Mouse (Mus musculus) heart, embryonic 12.5 days (tissue): ENCODE results near the gene Ptprc. TPM values are rescaled to one million over a fixed set of nuclear protein-coding genes. Genes with fewer than 3 reads are reported as not detected.

ENCODE experiments used
- ATAC-seq: fragments of 200-750 bp; cut with Nextera tagmentation; 2 replicates; pipeline ENCODE4 v1.8.0; 2017; ENCODE audit warnings: moderate TSS enrichment, moderate library complexity; ENCODE audit not compliant: insufficient number of reproducible peaks, low FRiP score
- H3K27ac ChIP-seq: fragments of 300-500 bp; sonication (generic); 2 replicates; pipeline ENCODE4 v1.5.1; 2016; ENCODE audit warnings: mild to moderate bottlenecking, moderate library complexity; ENCODE audit not compliant: poor library complexity, severe bottlenecking
- H3K27me3 ChIP-seq: fragments of 300-500 bp; sonication (generic); replicated peaks from 2 replicates; pipeline ENCODE4 v1.6.1; 2016; ENCODE audit warnings: mild to moderate bottlenecking, moderate library complexity
- H3K36me3 ChIP-seq: fragments of 300-500 bp; sonication (generic); 2 replicates; pipeline ENCODE4 v1.6.1; 2016; ENCODE audit warnings: mild to moderate bottlenecking, moderate library complexity
- H3K4me1 ChIP-seq: fragments of 300-500 bp; sonication (generic); replicated peaks from 2 replicates; pipeline ENCODE4 v1.6.1; 2016; ENCODE audit warnings: mild to moderate bottlenecking
- H3K4me2 ChIP-seq: fragments of 300-500 bp; sonication (generic); 2 replicates; pipeline ENCODE4 v1.6.1; 2016; ENCODE audit warnings: mild to moderate bottlenecking, moderate library complexity
- H3K4me3 ChIP-seq: fragments of 300-500 bp; sonication (generic); 2 replicates; pipeline ENCODE4 v1.5.1; 2016; ENCODE audit warnings: mild to moderate bottlenecking
- H3K9ac ChIP-seq: fragments of 300-500 bp; sonication (generic); 2 replicates; pipeline ENCODE4 v1.6.1; 2016; ENCODE audit warnings: mild to moderate bottlenecking, moderate library complexity
- H3K9me3 ChIP-seq: fragments of 300-500 bp; sonication (generic); replicated peaks from 2 replicates; pipeline ENCODE4 v1.6.1; 2016; ENCODE audit warnings: mild to moderate bottlenecking, moderate library complexity
- WGBS: fragments of 180-500 bp; shearing (Covaris S2); methylation state at CpG from one replicate; pipeline ENCODE4 v1.1.7; 2016; 5-methylcytosine and 5-hydroxymethylcytosine counted together
- polyA plus RNA-seq: library from polyadenylated mRNA; unstranded; fragments of >200 nt; fragmentation: Nextera tagmentation; extraction: Ambion mirVana; gene quantifications from 2 replicates; pipeline ENCODE4 v1.2.1, GENCODE M21; 2016

Gene Ptprc
- polyA plus RNA-seq, 1 experiment from 2014 or later: 0.83 TPM

DNA sequence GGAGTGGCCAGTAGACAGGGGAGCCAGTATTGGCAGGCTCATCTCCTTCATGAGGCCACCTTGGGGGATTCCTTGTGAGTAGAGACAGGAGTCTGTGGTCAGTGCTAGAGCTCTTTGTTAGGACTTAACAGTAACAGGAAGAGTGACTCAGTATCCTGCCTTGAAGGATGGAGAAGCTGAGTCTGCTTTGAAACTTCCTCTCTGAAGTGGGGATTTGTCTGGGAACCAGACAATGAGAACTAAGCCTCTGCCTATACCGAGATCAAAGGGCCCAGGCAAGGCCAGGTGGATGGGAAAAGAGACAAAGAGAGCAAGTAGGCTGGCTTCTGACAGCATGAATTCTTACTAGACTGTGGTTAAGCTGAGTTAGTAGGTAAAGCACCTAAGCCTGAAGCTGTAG lies 136.3 kb downstream of the Ptprc start:
- 63% methylated on average over 1 of the region's 1 CpGs for WGBS
- Histone ChIP-seq H3K36me3 (no peaks in the 10 kb centered on the region), H3K27me3 (no peaks in the 10 kb centered on the region), H3K9ac (no peak overlapping the region), H3K4me2 (no peak overlapping the region), H3K27ac (no peak overlapping the region), H3K9me3 (no peaks in the 10 kb centered on the region), H3K4me3 (no peak overlapping the region), H3K4me1 (peaks cover 2% of the 10 kb centered on the region)
- ATAC-seq: no peak

DNA sequence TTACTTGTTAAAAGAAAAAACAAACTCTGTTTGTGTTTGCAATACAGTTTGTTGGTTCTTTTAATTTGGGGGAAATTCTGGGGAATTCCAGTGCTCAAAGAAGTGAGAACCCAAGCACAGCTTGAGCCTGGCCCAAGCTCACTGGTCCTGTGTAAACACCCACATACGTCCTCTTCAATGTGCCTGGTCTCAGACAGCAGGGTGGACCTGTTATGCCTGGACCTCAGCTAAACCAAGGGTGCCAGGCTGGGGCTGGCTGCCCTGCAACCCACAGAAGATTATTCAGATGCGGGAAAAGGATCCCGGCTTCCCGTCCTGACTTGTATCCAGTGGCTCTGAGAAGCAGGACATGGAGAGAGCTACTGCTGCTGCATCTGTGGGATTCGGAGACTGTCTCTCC lies 138.0 kb downstream of the Ptprc start:
- H3K9me3 ChIP-seq: no peaks in the 10 kb centered on the region
- no peaks in the 10 kb centered on the region for H3K36me3 ChIP-seq
- no peaks in the 10 kb centered on the region for H3K4me1 ChIP-seq
- ATAC-seq: no peak
- no peak overlapping the region for H3K4me2 ChIP-seq
- WGBS: 54% methylated on average over 5 of the region's 5 CpGs
- H3K27me3 ChIP-seq: no peaks in the 10 kb centered on the region
- no peak overlapping the region for H3K9ac ChIP-seq
- no peak overlapping the region for H3K4me3 ChIP-seq
- no peak overlapping the region for H3K27ac ChIP-seq

DNA sequence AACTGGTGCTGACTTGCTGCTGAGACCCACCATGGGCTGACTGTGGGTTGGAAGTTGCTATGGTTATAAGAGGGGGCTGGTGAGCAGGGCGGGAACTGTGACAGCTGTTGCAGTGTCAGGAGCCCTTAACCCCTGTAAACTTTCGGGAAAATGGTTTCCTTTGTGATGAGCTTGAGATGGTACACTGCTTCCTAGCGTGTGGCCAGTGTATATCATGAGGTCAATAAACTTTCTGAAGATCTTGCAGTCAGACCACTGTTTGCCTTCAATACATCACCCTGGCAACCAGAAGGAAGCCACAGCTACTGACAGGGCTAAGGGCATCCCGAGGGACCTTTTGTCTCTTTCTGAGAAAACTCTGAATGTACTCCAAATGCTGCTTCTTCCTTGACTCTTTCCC lies 145.9 kb downstream of the Ptprc start:
- H3K4me2 ChIP-seq: no peak overlapping the region
- H3K9me3 ChIP-seq: no peaks in the 10 kb centered on the region
- H3K27me3 ChIP-seq: no peaks in the 10 kb centered on the region
- H3K9ac ChIP-seq: no peak overlapping the region
- H3K4me3 ChIP-seq: no peak overlapping the region
- ATAC-seq: no peak
- no peak overlapping the region for H3K27ac ChIP-seq
- H3K4me1 ChIP-seq: no peaks in the 10 kb centered on the region
- H3K36me3 ChIP-seq: no peaks in the 10 kb centered on the region
- 65% methylated on average over 4 of the region's 4 CpGs for WGBS

DNA sequence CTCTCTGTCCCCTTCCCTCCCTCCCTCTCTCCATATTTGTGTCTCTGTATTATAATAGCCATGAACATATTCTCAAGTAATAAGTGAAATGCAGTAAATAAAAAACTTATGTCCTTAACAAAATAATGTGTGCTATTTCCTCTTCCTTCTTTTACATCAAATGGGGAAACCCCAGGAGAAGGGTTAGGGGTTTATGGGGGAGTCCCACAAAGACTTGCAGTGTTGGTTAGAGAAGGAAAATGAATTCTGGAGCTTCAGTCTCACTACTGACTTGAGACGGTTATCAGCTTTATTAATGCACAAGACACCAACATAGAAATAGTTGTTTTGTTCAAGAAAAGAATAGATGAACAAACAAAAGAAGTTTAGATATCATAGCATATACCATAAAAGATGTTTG lies 150.2 kb downstream of the Ptprc start:
- no peak for ATAC-seq
- no peak overlapping the region for H3K27ac ChIP-seq
- no peaks in the 10 kb centered on the region for H3K9me3 ChIP-seq
- WGBS: 88% methylated on average over 1 of the region's 1 CpGs
- no peak overlapping the region for H3K4me3 ChIP-seq
- no peaks in the 10 kb centered on the region for H3K4me1 ChIP-seq
- no peaks in the 10 kb centered on the region for H3K36me3 ChIP-seq
- H3K9ac ChIP-seq: no peak overlapping the region
- no peak overlapping the region for H3K4me2 ChIP-seq
- no peaks in the 10 kb centered on the region for H3K27me3 ChIP-seq

DNA sequence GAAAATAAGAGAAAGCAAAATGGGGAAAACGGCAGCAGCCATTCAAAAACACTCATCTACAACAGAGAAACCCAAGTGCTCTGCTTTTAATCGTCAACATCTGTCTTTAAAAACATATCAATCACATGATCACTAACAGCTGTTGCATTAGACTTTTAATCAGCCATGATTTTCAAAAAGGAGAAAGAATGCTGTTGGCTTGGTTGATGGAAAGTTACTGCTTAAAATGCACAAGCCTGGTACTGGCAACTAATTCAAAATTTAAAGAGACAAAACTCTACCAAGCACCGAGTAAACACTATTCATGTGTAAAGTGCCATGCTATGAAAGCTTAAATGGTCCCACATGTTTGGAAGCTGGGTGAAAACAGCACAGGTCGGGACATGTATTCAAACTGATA lies 151.9 kb downstream of the Ptprc start:
- 59% methylated on average over 4 of the region's 4 CpGs for WGBS
- H3K9me3 ChIP-seq: no peaks in the 10 kb centered on the region
- H3K4me2 ChIP-seq: no peak overlapping the region
- H3K4me1 ChIP-seq: no peaks in the 10 kb centered on the region
- H3K27me3 ChIP-seq: no peaks in the 10 kb centered on the region
- H3K9ac ChIP-seq: no peak overlapping the region
- no peak overlapping the region for H3K27ac ChIP-seq
- ATAC-seq: no peak
- no peaks in the 10 kb centered on the region for H3K36me3 ChIP-seq
- H3K4me3 ChIP-seq: no peak overlapping the region

DNA sequence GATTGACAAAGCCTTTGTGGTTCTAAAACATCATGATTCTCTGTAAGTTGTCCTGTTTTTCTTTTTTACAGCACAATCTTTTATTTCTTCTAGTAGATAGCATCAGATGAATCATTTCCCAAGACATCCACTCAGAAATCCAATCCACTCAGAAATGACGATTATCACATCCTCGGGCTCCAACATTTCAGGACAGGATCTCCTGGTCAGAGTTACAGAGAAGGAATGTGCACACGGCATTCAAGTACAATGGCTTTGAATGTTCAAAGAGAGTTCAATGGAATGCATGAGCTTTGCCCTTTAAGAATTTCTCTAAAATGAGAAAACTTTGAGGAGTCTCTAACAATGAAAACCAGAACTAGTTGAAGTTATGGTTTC lies 152.6 kb downstream of the Ptprc start:
- Histone ChIP-seq H3K36me3 (no peaks in the 10 kb centered on the region), H3K4me3 (no peak overlapping the region), H3K4me2 (no peak overlapping the region), H3K27ac (no peak overlapping the region), H3K4me1 (no peaks in the 10 kb centered on the region), H3K9ac (no peak overlapping the region), H3K27me3 (no peaks in the 10 kb centered on the region), H3K9me3 (no peaks in the 10 kb centered on the region)
- 40% methylated on average over 3 of the region's 3 CpGs for WGBS
- no peak for ATAC-seq

DNA sequence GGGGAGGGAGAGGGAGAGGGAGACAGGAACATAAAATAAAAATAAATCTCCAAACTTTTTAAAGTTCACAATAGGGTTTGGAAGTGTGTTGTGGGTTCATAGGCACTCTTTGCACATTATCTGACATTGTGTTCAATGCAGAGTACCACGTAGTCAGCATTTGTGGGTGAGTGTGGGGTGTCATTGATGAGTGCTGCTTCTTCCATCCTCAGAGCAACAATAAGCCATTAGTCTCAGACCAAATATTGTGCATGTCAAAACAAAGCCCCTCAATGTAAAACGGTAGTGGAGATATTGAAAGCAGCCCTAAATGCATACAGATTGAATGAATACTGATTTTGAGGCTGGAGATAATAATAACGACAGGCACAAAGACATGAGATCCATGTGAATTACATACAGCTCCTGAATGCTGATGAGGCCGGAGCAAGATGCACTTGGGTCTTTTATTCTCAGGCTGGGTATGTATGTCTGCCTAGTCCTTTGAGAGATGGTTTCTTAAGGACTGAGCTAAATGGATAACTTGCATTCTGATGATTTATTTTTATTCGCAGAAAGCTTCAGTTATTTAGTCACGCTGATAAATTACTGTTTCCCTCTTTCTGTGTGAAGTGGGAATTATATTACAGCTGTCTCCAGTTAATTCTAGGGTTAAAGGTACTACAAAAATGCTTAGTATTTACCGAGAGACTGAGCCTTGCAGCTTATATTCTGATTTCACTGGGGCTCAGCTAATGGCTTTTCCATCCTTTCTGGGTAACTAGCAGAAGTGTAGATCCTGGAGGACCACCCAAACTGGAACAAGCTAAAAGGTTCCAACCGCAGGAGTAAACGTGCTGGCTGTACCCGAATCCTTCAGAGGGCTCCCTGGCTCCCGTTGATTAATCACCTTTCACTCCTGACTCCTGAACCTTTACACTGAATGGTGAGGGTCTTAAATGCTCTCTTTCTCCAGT lies 153.3 kb downstream of the Ptprc start:
- Histone ChIP-seq H3K4me3 (no peak overlapping the region), H3K4me2 (no peak overlapping the region), H3K4me1 (no peaks in the 10 kb centered on the region), H3K36me3 (no peaks in the 10 kb centered on the region), H3K9ac (no peak overlapping the region), H3K27ac (no peak overlapping the region), H3K9me3 (no peaks in the 10 kb centered on the region), H3K27me3 (no peaks in the 10 kb centered on the region)
- ATAC-seq: no peak
- 67% methylated on average over 11 of the region's 11 CpGs for WGBS

Other genes with a start within 250 kb of the Ptprc start
- not detected in 2 replicates for gene Atp6v1g3, start 98.0 kb upstream of the Ptprc start, polyA plus RNA-seq